Mouse (Mus musculus): Measurements from ENCODE around the gene Gm45261.

Gene Gm45261

DNA sequence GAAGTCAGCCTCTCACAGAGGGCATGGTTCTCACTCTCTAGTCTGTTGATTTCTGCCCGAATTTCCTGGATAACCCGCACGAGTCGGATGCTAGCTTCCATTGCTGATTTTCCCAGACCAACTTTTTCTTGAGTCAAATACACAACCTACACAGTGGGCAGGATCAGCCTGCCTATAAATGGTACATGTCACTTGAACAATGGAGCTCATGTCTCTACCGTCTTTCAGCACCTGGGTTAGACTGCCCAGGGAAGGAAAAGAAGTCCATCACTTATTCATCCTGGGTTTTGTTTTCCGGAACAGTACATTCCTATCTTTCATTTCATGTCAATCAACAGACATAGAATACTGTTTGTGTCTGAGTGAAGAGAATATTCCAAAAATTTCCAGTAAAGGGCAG lies at the start of gene Gm45261:
TSS of gene Gm45261 (minus strand) at position 101 of the 400 bp plus-strand sequence.
- no peak for DNase-seq (ENCODE audit: low read depth, low spot score)

DNA sequence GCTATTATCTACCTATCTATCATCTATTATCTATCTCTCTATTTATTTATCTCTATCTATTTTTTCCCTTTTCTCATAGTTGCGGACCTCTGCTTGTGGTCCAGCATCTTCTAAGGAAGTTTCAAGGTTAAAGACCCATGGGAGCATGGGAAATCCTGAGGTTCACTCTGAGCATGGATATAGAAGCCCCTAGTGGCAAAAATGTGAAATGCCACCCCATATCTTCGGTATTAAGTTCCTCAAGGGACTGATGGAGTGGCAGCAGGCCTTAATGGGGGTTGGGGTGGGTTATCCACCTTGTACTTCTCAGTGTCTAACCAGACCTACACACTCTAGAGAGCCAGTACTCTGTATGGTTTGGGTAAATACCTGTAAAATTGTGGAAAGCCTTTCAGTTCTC lies 43.5 kb upstream of the Gm45261 start:
- DNase-seq (ENCODE audit: low read depth, low spot score) = no peak

DNA sequence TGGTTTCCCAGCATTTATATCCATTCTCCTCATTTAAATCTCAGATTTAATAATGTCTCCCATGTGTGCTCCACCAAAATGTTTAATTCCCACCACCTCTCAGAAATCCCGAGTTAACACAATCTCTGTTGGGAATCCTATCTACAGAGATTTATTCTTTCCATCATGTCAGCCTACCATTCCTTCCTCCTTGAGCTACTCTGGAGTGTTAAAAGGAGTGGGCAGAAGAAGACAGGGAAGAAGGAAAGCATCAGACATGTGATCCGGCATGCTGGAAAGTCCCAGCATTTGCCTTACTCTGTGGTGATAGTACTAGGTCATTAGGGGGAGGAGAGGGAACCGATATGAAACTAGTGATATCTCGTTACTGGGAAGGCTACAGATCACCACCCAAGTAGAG lies 42.8 kb upstream of the Gm45261 start:
- no peak for DNase-seq (ENCODE audit: low read depth, low spot score)

DNA sequence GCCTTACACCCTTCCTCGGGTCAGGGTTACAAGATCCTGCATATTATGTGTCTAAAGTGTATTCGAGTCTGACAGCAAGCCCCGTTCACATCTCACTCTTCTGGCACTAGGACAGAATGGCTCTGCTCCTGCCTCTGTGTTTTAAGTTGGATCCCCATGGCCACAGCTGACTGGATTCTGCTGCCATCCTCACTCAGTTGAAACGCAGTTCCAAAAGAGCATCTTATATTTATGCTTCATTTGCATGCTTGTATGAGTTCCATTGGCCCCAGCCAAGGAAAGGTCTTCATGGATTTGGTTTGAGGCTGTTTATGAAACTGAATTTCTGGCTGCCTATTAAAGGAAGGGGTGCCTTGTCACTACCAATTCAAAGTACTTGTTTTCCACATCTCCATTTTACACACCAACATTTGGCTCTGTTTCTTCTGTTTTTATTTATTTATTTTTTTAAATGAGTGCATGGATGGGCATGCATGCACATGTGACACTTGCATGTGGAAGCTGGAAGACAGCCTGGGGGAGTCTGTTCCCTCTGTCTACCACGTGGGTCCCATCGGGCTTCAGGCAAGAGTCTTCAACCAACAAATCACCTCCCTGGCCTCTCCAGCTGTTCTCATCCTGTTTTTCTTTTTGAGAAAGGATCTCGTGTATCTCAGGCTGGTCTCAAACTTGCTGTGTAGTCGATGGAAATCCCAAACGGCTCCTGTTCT lies 41.4 kb upstream of the Gm45261 start:
- DNase-seq (ENCODE audit: low read depth, low spot score) = no peak

DNA sequence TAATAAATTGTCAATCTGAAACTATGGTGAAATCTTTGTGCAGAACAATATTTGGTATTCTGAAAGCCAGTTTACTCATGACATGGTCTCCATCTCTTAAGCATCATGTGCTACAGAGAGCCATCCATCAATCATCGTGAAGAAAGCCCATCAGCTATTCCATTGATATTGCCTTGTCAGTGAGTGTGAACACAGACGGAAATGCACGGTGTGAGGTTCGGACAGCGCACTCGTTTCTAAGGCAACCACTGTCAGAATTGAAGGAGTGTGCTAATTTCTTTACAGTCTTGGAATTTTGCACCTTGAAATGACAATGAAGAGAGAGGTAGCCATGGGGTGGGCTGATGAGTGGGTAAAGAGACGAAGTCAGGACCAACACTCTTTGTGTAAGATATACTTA lies 38.0 kb upstream of the Gm45261 start:
- DNase-seq (ENCODE audit: low read depth, low spot score) = no peak

DNA sequence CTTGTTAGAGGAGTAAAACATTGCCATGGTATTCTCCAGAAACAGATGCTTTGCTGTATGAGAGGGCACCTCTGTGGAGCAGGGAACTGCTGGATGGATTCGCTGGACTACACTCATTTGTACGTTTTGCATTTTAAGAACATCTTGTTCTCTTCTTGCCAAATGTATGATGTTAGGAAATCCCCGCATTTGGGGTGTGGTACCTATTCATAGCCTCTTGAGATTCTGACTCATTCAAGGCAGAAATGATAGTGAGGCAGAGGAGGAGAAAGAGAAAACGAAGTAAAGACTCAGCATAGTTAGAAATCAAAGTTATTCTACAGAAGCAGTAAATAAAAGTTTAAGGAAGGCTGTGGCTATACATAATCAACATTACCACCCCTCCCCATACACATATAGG lies 35.1 kb upstream of the Gm45261 start:
- peak; percentile 40 for DNase-seq (ENCODE audit: low read depth, low spot score)

DNA sequence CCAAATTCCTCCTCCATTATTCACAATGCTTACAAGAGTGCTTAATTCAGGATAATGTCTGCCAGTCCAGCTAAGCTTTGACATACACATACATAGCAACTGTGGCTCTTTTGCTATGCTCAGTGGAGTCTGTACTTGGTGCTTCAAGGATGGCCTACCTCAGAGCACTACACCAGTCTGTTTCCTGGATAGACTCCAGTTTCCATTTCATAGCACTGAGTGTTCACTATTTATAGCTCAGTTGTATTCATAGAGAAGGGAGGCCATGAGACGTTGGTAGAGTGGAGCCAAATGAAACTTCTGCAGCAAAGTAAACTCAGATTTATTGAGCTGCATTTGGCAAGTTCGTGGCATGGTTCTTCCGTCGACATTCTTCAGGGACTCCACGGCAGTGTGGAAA lies 22.2 kb upstream of the Gm45261 start:
- peak; percentile 7 for DNase-seq (ENCODE audit: low read depth, low spot score)

DNA sequence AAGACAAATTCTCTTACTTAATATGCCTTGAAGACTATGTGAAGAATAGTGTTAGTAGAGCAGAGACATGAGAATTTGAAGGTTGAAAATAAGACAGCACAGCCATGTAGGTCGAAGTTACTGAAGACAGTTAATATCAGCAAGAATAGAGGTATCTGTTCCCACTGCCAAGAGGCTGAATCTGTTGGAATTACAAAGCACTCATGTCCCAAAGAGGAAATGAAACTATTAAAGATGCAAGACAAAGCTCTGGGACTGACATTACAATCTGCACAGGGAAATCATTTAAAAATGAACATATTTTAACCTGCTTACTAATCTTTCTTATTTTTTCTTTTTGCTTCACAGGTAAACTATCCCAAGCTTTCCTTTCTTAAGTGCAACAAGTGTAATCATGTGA lies 13.7 kb upstream of the Gm45261 start:
- no peak for DNase-seq (ENCODE audit: low read depth, low spot score)

DNA sequence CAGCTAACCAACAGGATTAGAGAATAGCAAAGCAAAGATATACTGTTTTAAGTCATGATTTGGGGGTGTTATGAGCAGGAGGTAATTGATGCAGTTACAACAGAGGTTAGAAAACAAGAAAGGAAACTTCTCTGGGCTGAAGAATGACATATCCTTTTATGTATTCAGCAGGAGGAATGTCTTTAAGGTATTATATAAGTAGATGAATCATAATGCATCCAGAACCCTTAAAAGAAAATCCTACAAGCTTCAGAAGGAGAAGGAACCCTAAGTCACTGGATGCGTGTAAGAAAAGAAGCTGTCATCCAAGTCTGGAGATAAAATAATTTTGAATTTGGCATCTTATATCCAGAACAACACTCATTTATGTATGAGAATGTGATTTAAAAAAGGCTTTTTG lies 11.1 kb upstream of the Gm45261 start:
- DNase-seq (ENCODE audit: low read depth, low spot score) = no peak

DNA sequence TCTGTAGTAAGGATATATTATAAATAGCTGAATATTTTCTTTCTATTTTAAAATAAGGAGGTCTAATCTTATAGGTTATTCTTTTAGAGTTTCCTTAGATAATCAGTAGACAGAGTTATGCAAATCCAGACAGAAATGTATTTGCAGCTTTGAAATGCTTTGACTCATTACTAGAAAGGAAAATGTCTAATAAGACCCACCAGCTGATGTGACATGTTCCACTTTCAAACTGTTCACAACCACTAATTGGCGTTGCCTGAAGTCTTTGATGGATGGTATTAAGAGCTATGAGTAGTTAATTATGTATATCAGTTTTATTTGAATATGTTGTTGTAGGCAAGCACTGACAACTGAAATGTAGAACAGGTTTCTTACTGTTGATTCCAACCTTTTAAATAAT lies 1.3 kb downstream of the Gm45261 start:
- DNase-seq (ENCODE audit: low read depth, low spot score) = no peak

DNA sequence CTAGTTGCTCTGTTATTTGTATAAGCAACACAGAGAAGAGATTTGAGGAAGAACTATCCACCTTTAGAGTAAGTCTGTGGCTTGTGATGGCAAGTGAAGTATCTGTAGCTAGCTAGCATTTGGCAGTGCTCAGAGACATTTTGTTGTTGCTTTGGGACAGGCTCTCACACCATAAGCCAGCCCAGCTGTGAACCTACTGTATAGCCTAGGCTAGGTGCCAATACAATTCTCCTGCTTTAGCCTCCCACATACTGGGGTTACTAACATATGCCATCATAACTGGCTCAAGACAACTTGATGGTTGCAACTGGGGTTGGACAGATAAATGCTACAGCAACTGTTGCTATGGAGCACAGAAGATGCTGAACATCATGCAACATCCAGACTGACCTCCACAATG lies 1.8 kb downstream of the Gm45261 start:
- no peak for DNase-seq (ENCODE audit: low read depth, low spot score)

DNA sequence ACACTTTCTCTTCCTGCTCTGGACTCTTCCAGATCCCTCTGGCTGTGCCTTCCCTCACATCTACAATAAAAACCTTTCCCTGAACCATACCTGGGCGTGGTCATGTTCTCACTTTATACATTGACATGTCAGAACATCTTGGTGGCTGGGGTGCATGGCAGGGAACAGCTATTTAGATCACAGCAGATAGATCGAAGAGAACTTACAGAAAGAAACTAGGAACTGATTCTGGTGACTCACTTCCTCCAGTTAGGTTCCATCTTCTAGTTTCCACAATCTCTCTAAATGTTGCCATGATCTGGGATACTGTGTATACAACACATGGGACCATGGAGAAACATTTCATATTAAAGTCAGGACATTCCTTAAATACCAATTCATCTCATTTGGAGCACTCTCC lies 7.3 kb downstream of the Gm45261 start:
- no peak for DNase-seq (ENCODE audit: low read depth, low spot score)

DNA sequence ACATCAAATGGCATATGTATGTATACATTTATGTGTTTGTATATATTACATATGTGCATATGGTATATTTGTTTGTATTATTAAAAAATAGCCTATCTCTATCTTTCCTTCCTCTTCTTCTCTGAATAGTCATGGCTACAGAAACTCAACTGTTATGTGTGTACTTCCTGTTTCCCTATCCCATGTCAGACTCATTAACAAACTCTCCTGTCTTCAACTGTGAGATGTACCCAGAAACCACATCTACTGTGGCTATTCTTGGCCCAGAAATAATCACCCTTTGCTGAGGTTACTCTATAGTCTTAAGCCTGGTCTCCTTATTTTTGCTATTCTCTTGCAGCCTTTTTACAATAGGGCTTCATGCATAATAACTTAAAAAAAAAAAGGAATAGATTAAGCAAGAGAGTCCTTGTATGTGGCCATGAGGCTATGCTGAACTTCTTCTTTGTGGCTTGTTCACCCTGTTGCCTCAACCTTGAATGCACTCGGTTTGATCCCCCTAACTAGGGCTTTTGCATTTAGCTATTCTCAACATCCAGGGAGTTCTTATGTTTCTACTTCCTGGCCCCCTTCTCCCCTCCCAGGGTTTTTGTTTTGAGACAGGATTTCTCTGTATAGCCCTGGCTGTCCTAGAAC lies 9.2 kb downstream of the Gm45261 start:
- DNase-seq (ENCODE audit: low read depth, low spot score) = no peak

DNA sequence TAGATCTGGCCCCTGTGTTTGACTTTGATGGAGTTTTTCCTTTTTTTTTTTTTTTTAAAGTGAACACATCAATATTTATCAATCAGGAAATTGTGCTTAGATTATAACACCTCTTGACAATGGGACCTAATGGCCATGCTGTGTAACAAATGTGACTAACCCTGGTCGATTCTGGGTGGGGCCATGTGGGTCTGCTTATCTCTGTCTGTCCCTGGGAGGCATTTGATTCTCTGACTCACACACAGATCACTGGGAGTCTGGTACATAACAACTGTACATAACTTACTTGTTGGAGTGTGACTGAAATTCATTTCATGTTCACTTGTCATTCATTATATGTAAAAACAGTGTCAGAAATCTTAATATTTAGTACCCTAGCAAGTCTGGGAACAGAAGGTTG lies 13.7 kb downstream of the Gm45261 start:
- DNase-seq (ENCODE audit: low read depth, low spot score) = no peak

DNA sequence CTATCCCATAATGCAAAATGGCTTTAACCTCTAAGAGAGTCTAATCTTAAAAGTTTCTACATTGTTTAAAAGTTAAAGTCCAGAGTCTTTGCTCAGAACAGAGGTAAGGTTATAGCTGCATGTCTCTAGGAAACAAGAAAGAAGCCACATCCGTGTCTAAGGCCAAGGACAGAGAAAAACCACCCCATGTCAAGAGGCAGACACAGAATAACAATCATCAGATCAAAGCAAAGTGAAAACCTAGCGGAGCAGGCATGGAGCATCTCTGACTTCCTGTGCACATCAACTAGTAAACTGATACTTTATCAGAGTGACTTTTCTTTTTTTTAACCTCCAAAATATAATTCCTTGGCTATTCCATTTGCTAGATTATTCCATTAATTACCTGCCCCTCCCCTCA lies 20.3 kb downstream of the Gm45261 start:
- DNase-seq (ENCODE audit: low read depth, low spot score) = no peak

DNA sequence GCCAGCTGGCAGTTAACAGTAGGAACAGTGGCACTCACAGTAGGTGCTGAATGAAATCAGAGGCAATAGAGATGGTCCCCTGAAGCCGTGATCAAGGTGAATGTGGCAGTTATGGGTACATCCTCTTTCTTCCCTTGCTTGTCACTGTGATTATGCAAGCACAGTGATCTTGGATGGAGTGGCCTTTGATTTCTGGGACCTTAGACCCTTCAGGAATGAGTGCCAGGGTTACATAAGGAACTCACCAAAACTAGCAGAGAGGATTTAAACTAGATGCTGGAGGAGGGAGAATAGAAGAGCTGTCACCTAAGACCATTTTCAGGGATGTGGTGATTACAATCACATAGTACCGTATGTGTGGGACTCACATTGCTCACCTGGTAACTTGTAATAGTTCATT lies 22.7 kb downstream of the Gm45261 start:
- no peak for DNase-seq (ENCODE audit: low read depth, low spot score)

DNA sequence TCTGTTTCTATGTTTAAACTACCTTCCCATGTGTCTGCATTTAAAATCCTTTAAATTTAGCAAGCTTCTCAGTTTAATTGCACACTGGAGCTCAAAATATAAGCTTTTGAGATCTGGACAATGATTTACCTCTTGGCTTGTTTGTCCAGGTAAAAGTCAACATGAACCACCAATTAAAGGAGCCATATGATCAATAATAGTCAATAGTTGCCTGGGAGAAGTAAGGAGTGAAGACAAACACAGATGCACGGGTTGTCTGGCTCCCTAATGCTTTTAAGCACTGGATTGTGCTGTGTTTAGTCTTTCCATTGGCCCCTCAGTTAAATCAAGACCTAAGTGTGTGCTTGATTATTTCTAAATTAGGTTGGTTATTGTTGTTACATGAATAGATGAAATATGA lies 33.3 kb downstream of the Gm45261 start:
- no peak for DNase-seq (ENCODE audit: low read depth, low spot score)

DNA sequence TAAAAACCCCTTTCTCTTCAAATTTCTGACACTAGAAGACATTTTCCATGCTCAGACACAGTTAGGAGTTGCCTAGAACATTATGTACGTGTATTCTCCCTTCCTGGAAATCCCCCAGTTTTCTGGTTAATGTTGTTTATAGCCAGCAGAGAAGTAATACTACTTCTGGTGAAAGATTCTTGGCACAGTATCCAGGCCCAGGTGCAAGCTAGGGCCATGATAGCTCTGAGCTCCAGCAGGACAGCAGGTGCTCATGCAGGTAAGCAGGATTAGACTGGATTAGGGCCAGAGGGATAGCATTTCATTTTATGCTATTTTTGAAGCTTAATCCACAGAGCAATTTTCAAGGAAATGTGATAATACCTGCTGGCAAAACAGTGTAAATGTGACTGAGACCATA lies 33.8 kb downstream of the Gm45261 start:
- peak; percentile 46 for DNase-seq (ENCODE audit: low read depth, low spot score)

DNA sequence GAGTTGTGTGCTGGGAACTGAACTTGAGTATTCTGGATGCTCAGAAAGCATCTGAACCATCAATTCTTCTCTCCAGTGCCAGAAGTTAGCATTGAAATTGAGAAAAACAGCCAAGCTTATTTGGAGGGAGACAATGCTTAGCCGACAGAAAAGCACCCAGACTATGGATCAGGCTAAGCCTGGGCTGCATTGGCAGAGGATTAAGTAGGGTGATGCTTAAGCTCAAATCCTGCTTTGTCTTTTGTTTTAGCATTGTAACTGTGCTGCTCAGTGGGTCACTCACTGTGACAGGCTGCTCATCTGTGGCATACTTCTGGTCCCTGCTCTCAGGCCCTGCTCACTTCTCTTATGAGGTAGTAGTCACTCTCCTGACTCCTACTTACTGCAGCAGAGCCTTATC lies 36.6 kb downstream of the Gm45261 start:
- DNase-seq (ENCODE audit: low read depth, low spot score) = no peak

DNA sequence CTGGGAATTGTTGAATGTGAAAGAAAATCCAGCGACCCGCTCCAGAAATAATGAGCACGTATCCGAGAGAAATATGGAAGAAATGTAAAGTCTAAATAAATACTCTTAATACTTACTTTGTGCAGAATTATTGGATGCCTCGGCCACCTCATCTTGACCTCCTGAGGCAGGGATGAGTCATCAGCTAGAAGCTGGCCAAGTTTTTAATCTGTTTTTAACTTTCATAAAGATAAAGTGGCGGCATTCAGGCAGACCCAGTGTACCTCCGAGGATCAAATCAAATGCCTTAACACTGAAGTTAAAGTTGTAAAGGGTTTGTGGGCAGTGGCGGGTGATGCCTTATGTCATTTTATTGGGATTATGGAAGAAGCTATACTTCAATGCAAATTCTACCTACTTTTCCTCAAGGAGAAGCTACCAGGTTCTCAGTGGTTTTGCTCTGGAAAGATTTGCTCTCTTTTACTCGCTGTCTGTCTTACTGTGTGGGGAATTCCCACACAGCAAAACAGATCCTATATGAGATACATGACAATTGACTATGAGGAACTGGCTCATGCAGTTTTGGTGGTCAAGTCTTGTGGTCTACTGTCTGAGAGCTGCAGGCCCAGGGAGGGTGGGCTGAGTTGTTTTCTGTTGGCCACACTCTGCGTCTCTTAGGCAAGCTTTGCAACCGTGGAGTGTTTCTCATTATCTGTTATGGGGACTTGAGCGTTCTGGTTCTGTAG lies 42.8 kb downstream of the Gm45261 start:
- DNase-seq (ENCODE audit: low read depth, low spot score) = no peak

DNA sequence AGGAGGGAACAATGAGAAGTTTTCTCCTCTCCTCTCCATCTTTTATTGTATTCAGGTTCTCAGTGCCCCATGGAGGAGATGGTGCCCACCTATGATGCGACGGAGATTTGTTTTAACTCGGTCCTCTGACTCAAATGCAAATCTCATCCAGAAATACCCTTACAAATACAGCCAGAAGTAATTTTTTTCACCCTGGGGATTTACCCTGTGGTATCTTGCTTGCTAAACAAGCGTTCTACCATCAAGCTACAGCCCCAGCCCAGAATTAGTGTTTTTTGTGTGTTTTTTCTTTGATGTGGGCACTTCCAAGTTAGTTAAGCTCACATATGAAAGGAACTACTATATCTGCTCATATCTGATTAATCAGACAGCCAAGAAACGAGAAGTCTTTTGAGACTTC lies 44.9 kb downstream of the Gm45261 start:
- no peak for DNase-seq (ENCODE audit: low read depth, low spot score)

DNA sequence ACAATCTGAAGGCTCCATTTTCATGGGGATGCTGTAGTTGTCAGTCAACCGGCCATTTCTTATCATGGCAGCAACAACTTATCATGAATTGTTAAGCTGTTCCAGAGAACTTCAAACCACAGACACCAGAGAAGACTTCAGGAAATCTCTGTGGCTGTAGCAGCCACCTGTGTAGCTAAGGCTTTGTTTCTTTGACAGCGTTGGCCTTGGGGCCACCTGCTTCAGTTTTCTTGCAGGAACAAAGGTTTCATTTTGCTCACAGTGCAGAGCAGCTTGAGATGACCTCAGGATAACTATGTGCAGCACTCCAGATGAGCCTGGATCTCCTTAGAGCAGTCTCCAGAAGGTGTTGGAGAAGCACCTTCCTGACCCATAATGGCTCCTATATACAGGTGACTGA lies 48.7 kb downstream of the Gm45261 start:
- DNase-seq (ENCODE audit: low read depth, low spot score) = no peak
